Comparison of ENCODE assay signal across 22 mouse cellular contexts in the genomic region with DNA sequence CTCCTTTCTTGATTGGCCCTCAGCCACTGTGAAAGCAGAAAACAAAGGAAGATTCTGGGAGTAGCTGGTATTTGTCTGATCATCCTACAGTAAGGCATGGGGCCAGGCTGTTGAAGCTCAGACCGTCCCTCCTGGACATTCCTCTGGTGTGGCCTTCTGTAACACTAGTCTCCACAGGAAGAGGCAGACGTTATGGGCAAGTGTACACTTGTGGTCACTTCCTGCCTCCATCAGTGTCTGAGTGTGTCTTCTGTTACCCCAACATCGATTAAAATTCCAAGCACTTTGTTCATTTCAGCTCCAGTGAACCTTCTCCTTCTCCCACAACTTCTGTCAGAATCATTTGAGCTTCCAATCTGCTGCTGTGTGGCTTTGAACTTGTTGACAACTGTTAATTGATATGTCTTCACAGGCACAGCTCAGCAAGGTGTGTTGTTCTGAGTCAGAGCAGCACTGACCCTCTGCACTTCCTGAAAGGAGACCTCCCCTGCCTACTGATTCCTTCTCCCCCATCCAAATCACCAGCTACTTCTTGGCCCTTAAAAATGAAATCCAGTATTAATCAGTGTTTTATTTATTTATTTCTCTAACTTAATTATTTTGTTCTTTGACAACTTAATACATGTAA.
"Had no signal": no experiment of that assay in that cellular context is flagged by ENCODE, and none has a peak within 500 bp of the region (broad histone marks: within the 10 kb centered on the region; RNA-seq: fewer than 3 reads in every experiment).

No protein-coding gene starts in this region.

- H3K9me3 ChIP-seq: heart, embryonic 13.5 days; heart, embryonic 15.5 days; hindbrain, embryonic 13.5 days; hindbrain, embryonic 15.5 days; limb, embryonic 13.5 days; limb, embryonic 15.5 days; liver, embryonic 12.5 days had no signal

- H3K4me2 ChIP-seq: heart, embryonic 11.5 days; heart, embryonic 13.5 days; heart, embryonic 15.5 days; hindbrain, embryonic 13.5 days; hindbrain, embryonic 15.5 days; limb, embryonic 13.5 days; limb, embryonic 15.5 days; liver, embryonic 12.5 days had no signal

- DNase-seq: gastrocnemius, postnatal 14 days; gastrocnemius, postnatal 36 days; heart, adult 11 months; heart, adult 2 months; heart, postnatal 14 days; heart, postnatal 36 days; kidney, adult 2 months; kidney, adult 9 months; kidney, postnatal 36 days; layer of hippocampus, adult 9-11 months; layer of hippocampus, postnatal 36 days; left cerebral cortex, postnatal 4 days had no signal

- H3K4me1 ChIP-seq: hindbrain, embryonic 15.5 days; liver, embryonic 12.5 days had no signal

- H3K36me3 ChIP-seq: heart, embryonic 13.5 days; heart, embryonic 15.5 days; hindbrain, embryonic 13.5 days; hindbrain, embryonic 15.5 days; limb, embryonic 13.5 days; limb, embryonic 15.5 days; liver, embryonic 12.5 days had no signal

- H3K27me3 ChIP-seq: heart, embryonic 13.5 days; heart, embryonic 15.5 days; hindbrain, embryonic 13.5 days; hindbrain, embryonic 15.5 days; limb, embryonic 13.5 days; limb, embryonic 15.5 days; liver, embryonic 12.5 days had no signal

- ATAC-seq: hindbrain, postnatal 0 days; liver, embryonic 12.5 days had no signal

- H3K4me3 ChIP-seq: heart, adult 2 months; heart, embryonic 13.5 days; heart, embryonic 15.5 days; hindbrain, embryonic 13.5 days; hindbrain, embryonic 15.5 days; limb, embryonic 13.5 days; limb, embryonic 15.5 days; liver, embryonic 12.5 days had no signal

- H3K27ac ChIP-seq: heart, adult 2 months; hindbrain, embryonic 13.5 days; hindbrain, embryonic 15.5 days; hindbrain, postnatal 0 days; liver, embryonic 12.5 days; liver, embryonic 14.5 days had no signal

- H3K9ac ChIP-seq: heart, embryonic 13.5 days; heart, embryonic 15.5 days; hindbrain, embryonic 13.5 days; hindbrain, embryonic 15.5 days; limb, embryonic 13.5 days; limb, embryonic 15.5 days; liver, embryonic 12.5 days; liver, embryonic 14.5 days had no signal
